Mouse (Mus musculus) cerebellum, adult 11-12 months (tissue): ENCODE data around the gene Hba-x.
"Not testable (repeated sequence)": the region's sequence is repeated elsewhere in the genome, so short reads cannot be mapped to it uniquely, and the experiment has no call there.

ENCODE experiments used
- DNase-seq: peaks from one replicate; pipeline ENCODE4 v3.0.0; 2022

The Hba-x gene

DNA sequence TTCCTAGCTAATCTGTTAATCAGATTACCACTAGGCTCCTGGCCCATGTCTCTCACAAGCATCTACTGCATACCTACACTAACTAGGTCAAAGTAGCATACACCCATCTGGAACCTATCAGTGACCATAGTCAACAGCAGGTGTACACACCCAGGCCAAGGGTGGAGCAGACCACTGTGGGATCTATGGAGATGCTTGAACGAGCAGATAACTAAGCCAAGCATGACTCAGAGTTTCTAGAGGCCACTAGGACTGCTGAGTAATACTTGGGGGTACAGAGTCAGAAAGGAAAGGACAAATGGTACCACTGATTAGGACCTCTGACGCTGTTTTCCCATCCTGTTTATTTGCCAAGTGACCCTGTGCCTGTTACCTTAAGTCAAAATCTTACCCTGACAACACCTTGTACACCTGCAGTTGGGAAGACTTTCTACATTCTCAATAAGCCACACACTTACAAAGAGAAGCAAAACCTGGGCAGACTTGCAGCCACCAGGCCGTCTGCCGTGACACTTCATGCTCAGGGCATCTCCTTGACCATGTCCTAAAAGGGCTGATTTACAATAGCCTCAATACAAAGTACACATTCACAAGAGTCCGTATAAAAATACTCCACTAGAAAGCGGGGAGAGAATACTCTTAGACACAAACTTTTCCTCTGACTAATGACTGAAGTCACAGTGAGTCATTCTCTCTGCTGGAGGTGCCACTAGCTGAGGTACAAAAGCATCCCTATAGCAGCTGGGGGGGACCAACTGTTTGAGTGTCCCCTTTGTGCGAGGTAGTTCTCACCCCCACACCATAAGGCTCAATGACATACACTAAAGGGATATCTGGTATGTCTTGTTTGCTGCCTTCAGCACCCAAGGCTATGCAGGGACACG, 25.1 kb upstream of the Hba-x start:
- DNase-seq: no peak

DNA sequence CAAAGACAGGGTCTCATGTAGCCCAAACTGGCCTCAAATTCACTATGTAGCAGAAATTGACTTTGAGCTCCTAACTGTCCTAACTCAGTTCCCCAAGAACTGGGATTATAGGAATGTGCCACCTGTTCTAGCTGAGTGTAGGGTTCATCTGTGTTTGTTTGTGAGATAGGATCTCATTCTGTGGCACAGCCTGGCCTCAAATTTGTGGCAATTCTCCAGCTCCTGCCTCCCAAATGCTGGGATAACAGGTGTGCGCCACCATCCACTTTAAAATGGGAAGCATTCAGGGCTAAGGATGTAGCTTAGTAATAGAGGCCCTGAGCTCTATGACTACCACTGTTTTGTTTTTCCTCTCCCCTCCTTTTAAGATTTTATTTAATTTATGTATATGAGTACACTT, 23.1 kb upstream of the Hba-x start:
- peak; percentile 38 for DNase-seq

DNA sequence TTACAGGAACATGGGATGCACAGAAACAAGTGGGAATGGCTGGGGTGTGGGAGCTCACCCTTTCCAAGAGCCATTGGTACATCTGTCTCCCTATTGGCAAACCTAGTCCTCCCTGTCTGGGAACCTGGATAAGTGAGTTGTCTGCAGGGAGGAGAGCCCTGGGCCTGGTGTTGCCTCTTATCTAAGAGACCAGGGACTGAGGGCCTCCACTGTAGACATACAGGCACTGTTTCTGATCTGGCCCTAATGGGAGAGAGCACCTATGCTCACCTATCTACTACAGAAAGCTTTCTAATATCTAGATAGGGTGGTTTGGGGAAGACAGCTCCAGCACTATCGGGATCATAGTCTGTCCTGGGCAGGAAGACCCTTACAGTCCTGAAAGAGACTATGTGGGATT, 20.1 kb upstream of the Hba-x start:
- no peak for DNase-seq

DNA sequence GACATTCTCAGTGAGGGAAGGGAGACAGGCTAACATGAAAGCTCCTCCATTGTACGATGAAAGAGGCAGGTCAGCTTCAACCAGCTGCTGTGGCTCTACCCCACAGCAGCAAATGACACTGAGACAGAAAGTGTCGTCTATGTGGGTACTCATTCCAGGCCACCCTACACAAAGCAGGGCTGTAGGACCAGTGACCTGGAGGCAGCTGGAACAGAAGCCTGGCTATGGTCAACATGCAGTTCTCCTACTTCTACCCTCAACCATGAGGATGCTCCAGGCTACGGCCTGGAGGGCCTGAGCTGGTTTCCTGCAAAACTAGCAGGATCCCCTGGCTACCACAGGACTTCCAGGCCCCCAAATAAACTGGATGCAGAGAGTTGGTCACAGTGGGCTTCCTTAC, 19.6 kb upstream of the Hba-x start:
- DNase-seq: no peak

DNA sequence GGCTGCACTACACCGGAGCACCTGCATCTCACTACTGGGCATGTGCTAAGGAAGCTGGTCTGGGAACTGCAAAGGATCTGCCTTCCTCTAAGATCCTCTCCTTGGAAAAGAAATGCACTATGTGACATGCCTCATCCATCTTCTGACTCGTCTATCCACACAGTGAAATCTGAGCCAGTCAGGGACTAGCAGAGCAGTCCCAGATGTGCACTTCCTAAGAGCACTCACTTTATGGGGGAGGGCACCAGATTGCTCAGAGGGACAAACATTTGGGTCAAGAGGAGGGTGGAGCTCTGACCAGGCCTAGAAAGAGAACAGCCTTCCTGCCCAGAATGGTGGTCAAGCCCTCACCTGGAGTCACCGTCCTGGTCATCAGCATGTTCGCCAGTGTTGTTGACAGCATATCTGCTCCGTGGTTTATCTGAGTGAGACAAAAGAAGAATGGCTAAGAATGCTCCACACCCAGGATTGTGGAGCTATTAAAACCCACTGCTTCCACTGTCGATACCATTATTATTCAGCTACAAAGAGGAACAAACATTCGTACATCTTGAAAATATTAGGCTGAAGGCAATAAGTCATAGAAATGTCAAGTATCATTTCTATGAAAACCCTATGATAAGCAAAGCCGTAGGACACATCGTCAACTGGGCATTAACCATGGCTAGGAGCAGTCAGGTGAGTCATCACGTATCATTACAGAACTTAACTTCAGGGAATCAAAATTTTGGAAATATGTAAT, 13.4 kb upstream of the Hba-x start:
- DNase-seq: no peak

DNA sequence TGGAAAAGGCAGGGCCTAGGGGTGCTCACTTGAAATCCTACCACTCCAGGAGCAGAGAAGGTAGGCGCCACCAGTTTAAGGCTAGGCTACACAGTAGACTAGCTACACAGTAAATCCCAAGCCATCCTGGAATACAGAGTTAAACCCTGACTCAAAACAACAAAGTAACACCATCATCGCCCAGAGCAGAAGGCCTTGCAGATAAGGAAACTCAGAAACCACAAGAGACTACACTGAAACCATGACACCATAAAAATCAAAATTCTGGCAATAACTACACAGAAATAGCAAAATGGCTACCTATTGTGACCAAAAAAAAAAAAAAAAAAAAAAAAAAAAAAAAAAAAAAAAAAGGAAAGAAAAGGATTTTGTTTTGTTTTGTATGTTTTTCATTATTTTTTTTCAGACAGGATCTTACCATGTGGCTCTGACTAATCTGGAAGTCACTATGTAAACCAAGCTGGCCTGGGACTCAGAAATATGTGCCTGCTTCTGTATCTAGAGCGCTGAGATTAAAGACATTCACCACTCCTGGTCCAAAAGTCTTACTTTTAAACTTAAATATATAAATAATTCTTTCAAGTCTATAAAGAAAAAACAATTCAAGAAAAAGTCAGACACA, 11.0 kb upstream of the Hba-x start:
- DNase-seq: no peak

DNA sequence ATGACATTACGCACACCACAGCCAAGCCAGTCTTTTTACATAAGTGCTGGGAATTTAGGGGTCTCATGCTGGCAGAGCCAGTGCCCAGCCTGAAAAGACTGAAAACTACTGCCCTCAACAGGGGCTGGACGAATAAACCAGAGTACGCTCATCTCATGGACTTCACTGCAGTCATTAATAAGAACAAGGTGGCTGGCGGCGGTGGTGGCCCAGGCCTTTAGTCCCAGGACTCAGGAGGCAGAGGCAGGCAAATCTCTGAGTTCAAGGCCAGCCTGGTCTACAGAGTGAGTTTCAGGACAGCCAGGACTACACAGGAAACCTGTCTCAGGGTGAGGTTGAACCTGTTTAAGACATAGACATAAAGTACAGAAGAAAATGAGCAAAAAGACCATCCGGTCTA, 10.0 kb upstream of the Hba-x start:
- no peak for DNase-seq

DNA sequence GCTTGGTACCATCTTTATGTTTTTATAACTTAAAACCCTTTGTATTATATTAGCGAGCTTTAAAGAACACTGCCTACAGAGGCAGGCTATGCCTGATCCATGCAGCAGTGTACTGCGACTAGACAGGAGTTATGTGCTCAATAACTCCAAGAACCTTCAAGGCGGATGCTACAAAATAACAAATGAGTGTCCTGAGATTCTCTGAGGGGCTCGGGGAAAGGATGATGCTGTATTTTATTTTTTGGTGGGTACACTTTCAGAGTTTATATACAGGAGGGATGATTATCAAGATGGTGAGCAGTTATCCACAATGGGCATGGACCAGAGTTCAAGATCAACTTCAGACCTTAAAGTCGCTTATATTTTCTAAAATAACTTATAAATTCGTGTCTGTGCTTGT, 9.4 kb upstream of the Hba-x start:
- DNase-seq: no peak

DNA sequence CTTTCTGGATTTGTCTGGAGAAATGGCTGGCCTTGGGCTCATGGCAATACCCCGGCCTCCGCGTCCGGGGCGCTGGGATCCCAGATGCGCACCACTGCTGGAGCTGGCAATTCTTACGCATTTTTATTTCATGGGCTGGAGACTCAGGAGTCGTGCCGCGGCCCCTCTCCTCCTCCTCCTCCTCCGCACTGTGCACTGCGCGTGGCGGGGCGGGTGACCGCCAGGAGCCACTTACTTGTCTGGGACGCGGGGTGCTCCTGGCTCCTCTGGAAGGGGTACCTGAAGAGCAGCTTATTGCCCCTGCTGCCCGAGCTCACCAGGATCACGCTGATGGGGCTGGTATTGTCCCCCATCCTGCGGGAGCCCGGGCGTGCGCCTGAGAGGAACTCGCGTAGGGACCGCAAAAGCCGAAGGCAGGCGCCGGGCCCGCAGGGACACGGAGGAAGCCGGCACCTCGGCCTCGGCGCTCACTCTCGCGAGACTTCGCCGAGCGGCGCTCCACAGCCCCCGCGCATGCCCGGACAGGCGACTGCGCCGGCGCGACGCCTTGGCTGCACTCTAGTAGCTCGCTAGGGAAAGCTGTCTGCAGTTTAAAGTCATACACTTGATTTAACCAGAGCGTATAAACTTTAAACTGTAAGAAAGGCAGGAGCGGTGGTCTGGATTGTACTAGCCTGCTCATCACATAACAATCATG, 8.9 kb upstream of the Hba-x start, which contains the start of gene Nprl3:
TSS of gene Nprl3 (minus strand) at position 520 of the 697 bp plus-strand sequence.
- peak; percentile 95 for DNase-seq

DNA sequence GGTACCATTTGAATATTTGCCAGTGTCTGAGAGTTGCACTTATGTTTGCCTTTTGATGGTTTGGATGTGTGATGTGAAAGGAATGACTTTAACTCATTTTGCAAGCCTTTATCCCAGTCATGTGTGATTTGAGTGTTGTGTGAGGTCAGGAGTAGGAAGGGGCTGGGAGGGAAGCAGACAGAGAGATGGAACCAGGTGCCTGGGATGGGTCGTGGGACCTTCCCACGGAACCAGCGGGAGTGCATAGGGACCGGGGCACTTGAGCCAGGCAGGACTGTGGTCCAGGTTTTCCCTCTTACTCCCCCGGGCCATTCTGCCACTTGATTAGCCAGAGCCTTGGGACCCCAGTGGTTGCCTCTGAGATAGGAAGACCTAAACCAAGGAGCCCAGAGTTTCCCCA, 8.2 kb upstream of the Hba-x start:
- peak; percentile 37 for DNase-seq

DNA sequence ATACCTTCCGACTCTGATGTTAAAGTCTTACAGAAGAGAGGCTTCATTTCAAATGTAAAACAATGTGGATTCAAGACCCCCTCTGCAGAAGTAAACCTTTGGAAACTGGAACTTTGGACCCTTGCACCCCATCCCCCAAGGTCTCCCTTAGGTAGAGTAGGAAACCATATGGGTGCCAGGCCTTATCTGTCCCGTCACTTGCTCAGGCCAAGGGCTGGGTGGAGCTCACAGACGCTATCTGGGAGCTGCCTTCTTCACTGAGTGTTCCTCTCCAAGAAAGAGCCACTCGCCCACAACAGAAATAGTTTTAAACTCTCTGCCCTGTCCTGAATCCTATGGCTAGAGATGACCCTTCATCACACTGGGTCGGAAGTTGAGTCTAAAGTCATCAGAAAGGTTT, 7.2 kb upstream of the Hba-x start:
- DNase-seq: no peak

DNA sequence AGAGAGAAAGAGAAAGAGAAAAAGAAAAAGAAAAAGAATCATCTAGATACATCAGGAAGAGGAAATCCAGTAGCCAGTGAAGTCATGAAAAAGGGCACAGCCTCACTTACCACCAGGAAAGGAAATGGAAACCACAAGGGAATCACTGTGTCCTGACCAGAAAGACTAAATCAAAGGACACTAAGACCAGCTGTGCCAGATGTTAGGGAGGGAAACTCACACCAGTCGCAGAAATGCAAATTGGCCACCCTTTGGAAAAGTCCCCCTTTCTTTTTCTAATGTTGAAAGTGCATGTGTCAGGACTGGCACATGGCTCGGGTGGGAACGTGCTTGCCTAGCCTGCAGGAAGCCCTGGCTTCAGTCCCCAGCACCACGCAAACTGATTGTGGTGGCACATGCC, 5.0 kb upstream of the Hba-x start:
- no peak for DNase-seq

DNA sequence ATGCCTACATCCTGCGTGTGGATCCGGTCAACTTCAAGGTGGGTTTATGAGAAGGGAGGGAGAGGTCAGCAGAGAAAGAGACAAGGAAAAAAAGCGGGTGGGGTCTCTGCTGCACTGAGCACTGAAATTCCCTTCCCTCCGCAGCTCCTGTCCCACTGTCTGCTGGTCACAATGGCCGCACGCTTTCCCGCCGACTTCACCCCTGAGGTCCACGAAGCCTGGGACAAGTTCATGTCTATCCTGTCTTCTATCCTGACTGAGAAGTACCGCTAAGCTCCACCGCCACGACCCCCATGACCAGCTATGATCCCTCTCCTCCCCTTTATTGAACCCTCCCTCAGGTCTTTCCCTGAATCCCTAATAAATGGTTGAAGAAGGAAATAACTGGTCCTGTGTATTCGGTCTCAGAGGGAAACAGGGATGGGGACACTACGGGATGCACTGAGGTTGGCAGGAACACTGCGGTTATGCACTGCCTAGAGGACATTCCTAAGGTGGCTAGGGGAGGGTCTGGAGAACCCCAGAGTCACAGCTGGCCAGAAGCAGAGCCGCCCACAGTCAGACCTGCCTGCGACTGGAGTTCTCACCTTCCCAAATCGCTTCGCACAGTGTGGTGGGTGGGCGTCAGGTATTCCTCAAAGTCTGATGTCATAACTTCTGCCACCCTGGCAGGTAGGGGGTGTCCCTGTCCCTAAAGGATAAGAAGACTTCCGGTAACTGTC, 1.7 kb downstream of the Hba-x start:
- DNase-seq: no peak

DNA sequence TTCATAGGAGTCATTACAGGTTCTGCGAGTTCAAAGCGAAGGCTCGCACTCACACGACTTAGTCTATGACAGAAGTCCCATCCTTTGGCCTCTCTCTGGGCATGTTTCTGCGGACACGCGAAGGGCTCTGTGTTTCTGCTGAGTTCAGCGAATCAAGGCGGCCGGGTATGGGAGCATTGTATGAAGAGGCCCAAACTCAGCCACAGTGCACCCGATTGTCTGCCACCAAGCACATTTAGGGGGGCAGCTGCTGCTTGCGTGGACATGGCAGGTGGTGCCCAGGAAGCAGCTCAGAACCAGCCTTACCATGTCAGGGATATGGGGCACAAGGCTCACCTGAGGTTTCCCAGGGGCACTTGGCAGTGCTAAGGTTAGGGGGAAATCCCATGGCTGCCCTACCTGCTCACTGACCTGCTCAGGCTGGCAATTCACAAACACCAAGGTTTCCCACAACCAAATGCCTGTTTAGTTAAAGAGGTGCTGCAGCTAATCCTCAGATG, 2.3 kb downstream of the Hba-x start:
- DNase-seq: no peak

DNA sequence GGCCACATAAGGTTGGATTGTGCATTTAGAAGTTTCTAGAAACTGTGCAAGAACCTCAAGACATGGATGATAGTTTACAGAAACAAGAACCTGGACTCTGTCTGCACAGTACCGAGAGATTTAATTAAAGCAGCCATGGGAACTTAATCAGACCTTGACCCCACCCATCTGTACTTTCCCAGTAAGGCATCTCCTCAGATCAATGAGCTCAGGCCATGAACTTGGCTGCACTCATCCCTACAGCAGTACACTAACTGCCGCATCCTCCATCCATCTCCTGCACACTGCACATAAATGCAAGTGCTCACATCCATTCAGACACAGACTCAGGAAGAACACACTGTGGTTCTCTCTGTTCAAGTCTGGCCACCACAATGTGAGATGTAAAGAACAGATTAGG, 4.4 kb downstream of the Hba-x start:
- no peak for DNase-seq

DNA sequence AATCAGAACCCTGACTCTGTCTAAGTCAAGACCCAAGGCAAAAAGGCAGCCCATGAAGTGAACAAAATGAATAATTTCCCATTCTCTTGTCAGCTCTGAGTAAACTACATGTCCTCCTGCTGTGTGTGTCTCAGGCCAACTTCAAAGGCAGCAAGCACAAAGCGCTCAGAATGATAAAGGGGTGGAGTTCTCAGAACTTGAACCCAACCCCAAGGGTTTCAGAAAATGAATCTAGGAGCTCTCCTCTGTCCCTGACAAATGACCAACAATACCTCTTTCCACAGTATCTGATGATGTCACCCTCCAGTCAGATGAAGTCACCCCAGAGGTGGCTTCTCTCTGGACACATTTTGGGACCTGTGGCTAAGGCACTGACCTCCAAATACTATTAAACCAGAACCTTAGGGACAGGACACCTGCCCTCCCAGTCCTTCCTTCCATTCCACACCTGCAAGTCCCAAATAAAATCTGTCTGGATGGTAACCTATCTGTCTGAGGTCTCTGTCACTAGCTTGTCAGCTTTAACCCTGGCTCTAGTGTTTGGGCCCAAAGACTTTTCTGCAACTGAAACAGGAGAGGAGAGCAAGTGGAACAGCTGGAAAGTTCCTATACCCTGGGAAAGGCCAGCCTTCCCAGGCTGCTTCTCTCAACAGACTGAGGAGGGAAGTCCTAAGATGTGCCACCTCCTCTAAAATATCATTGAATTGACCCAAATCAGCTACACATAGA, 5.4 kb downstream of the Hba-x start:
- DNase-seq: no peak

DNA sequence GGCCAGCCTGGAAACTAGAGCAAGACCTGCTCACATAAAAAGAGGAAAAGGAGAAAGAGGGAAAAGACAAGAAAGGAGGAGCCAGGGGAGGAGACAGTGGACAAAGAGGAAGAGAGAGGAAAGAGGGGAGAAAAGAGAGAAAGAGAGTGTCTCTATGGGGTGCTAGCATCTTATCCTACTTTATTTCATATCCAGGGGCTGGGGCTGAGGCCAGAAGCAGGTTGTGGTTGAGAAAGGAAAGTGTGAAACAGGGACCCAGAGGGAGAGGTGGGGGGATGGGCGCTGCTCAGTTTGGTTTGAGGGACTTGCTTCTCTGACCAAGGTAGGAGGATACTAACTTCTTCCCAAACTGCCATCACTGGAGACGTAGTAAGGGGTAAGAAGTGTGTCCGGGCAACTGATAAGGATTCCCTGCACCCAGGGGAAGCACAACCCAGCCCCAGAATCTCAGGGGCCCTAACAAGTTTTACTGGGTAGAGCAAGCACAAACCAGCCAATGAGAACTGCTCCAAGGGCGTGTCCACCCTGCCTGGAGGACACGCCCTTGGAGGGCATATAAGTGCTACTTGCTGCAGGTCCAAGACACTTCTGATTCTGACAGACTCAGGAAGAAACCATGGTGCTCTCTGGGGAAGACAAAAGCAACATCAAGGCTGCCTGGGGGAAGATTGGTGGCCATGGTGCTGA, 7.0 kb downstream of the Hba-x start, which contains the start of gene Hba-a1:
TSS of gene Hba-a1 (plus strand) at position 421 of the 687 bp plus-strand sequence.
- not testable (repeated sequence) for DNase-seq

DNA sequence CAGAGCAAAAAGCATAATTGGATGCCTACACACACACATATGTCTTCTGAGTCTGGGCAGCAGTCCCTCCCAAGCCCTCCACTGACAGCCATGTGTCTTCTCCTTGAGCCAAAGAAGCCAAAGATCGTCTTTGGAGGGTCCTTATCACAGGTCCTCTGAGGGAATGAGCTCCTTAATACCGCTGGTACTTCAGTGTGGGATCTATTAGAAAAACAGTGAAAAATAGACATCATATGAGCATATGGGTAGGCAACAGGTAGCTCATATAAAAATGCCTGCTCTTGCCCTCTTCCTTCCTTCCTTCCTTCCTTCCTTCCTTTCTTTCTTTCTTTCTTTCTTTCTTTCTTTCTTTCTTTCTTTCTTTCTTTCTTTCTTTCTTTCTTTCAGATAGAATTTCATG, 8.4 kb downstream of the Hba-x start:
- DNase-seq: not testable (repeated sequence)

DNA sequence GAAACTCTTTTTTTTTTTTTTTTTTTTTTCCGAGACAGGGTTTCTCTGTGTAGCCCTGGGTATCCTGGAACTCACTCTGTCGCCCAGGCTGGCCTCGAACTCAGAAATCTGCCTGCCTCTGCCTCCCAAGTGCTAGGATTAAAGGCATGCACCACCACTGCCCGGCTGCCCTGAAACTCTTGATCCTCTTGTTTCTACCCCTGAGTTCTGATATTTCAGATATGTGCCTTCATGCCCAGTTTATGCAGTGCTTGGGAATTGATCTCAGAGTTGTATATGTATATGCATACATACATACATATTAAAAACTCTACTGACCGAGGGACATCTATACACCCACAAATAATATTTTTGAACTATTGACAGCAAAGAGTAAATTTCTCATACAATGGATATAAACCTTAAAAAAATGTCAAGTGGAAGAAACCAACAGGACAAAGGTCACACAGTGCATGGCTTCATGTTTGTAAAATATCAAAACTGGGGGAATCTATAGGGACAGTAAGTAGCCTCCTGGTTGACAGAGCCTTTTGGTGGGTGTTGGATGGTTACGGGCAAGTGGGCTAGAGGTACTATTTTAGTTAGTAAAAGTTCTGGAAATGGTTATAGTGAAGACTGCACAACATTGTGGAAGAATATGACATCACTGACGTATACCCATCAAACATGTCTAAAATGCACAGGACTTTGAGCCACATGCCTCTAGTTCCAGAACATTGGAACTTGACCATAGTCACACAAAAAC, 9.0 kb downstream of the Hba-x start:
- DNase-seq: no peak

DNA sequence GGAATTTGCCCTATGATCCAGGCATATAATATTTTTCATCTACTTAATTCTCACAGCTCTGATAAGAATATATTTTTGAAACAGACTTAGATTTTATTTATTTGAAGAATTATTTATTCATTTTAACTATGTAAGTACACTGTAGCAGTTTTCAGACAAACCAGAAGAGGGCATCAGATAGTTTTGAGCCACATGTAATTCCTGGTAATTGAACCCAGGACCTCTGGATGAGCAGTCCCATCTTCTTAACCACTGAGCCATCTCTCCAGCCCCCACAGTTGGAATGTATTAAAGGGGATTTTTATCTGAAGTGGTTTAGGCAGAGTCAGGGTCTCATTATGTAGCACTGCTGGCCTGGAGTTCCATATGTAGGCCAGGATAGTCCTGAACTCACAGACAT, 9.7 kb downstream of the Hba-x start:
- not testable (repeated sequence) for DNase-seq
